Mouse (Mus musculus) forebrain, embryonic 14.5 days (tissue): ENCODE results near the gene Igsf6. TPM values are rescaled to one million over a fixed set of nuclear protein-coding genes. Genes with fewer than 3 reads are reported as not detected.
A peak's percentile ranks its signal among the peaks of the same experiment; 100 is the strongest.
"Not testable (repeated sequence)": the region's sequence is repeated elsewhere in the genome, so short reads cannot be mapped to it uniquely, and the experiment has no call there.

Experiments used
- ATAC-seq: fragments of 200-750 bp; cut with Nextera tagmentation; 2 replicates; pipeline ENCODE4 v1.8.0; 2017; ENCODE audit warnings: mild to moderate bottlenecking, moderate library complexity
- DNase-seq: peaks from one replicate; pipeline ENCODE4 v3.0.0-alpha.2; 2015; ENCODE audit warnings: low spot score
- H3K27ac ChIP-seq: fragments of 300-500 bp; sonication (generic); 2 replicates; pipeline ENCODE4 v1.5.1; 2014; ENCODE audit warnings: low read depth, mild to moderate bottlenecking, control low read depth, low read length, moderate library complexity
- H3K27me3 ChIP-seq: fragments of 300-500 bp; sonication (generic); replicated peaks from 2 replicates; pipeline ENCODE4 v1.6.1; 2014; ENCODE audit warnings: low read length, control low read depth, mixed read lengths; ENCODE audit not compliant: control insufficient read depth, insufficient read depth
- H3K36me3 ChIP-seq: fragments of 300-500 bp; sonication (generic); 2 replicates; pipeline ENCODE4 v1.6.1; 2014; ENCODE audit warnings: low read length, control low read depth; ENCODE audit not compliant: control insufficient read depth, insufficient read depth
- H3K4me1 ChIP-seq: fragments of 300-500 bp; sonication (generic); 2 replicates; pipeline ENCODE4 v1.6.1; 2014; ENCODE audit warnings: antibody characterized with exemption, low read length, control low read depth; ENCODE audit not compliant: control insufficient read depth, insufficient read depth
- H3K4me2 ChIP-seq: fragments of 300-500 bp; sonication (generic); 2 replicates; pipeline ENCODE4 v1.6.1; 2014; ENCODE audit warnings: mild to moderate bottlenecking, control low read depth, low read length
- H3K4me3 ChIP-seq: fragments of 300-500 bp; sonication (generic); 2 replicates; pipeline ENCODE4 v1.5.1; 2014; ENCODE audit warnings: low read depth, low read length, control low read depth
- H3K9ac ChIP-seq: fragments of 300-500 bp; sonication (generic); 2 replicates; pipeline ENCODE4 v1.6.1; 2014; ENCODE audit warnings: mild to moderate bottlenecking, low read length, control low read depth, moderate library complexity
- H3K9me3 ChIP-seq: fragments of 300-500 bp; sonication (generic); replicated peaks from 2 replicates; pipeline ENCODE4 v1.6.1; 2016; ENCODE audit warnings: low read length, control low read depth, mixed read lengths; ENCODE audit not compliant: control insufficient read depth
- WGBS: fragments of 180-500 bp; shearing (Covaris S2); extraction: QIAGEN DNeasy Blood & Tissue Kit; methylation state at CpG from one replicate; pipeline ENCODE4 v1.1.7; 2014; 5-methylcytosine and 5-hydroxymethylcytosine counted together
- polyA plus RNA-seq: library from polyadenylated mRNA; unstranded; fragments of >200 nt; fragmentation: Nextera tagmentation; extraction: Ambion mirVana; gene quantifications from 2 replicates; pipeline ENCODE4 v1.2.1, GENCODE M21; 2014

The Igsf6 gene
- polyA plus RNA-seq, 1 experiment from 2014 or later, result 0.61 TPM

DNA sequence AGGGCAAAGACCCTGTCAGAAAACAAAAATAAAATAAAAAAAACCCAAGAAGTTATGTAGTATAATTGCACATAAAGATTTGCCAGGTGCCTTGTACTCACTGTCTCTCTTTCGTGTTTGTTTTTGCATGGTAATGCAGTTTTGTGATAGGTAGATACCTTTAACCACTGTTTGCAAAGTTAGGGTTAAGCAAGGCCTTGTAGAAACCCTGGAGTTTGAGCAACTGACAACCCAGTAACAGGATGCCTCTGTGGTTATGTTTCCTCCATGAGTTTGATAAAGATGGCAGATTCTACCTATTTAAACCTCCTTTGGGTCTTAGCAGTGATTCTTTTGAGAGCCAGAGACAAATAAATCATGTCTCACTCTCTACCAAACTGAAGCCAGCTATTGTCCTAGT, 30.9 kb downstream of the Igsf6 start:
- no peak overlapping the region for H3K9ac ChIP-seq
- H3K9me3 ChIP-seq, result no peaks in the 10 kb centered on the region
- 0 out of 2 replicates have a peak, but pooled peaks cover 2% of the 10 kb centered on the region for H3K36me3 ChIP-seq
- no peak overlapping the region for H3K4me2 ChIP-seq
- 98% methylated on average over 1 of the region's 1 CpGs for WGBS
- no peak overlapping the region for H3K4me3 ChIP-seq
- no peaks in the 10 kb centered on the region for H3K27me3 ChIP-seq
- no peaks in the 10 kb centered on the region for H3K4me1 ChIP-seq
- ATAC-seq, result no peak
- H3K27ac ChIP-seq, result no peak overlapping the region
- DNase-seq, result no peak

DNA sequence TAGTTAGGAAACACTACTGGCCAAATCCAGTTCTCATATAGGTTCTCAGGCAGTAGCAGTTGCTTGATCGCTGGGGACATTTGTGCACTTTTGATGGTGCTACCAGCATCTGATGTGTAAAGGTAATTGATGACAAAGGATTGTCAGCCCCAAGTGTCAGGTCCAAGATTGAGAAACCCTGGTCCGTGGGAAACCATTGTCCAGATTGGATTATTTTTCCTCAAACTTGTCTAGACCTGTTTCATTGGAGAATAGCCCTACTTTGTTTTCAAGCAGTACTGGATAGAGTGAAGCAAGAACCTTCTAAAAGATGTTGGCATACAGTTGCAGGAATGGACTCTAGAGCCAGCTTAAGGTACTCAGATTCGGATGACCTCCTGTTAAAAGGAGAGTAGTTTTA, 31.4 kb downstream of the Igsf6 start:
- no peak overlapping the region for H3K9ac ChIP-seq
- H3K4me2 ChIP-seq, result no peak overlapping the region
- H3K36me3 ChIP-seq, result no peaks in the 10 kb centered on the region
- no peak for DNase-seq
- no peaks in the 10 kb centered on the region for H3K27me3 ChIP-seq
- H3K4me1 ChIP-seq, result no peaks in the 10 kb centered on the region
- no peak for ATAC-seq
- H3K4me3 ChIP-seq, result no peak overlapping the region
- 88% methylated on average over 3 of the region's 3 CpGs for WGBS
- no peak overlapping the region for H3K27ac ChIP-seq
- no peaks in the 10 kb centered on the region for H3K9me3 ChIP-seq

DNA sequence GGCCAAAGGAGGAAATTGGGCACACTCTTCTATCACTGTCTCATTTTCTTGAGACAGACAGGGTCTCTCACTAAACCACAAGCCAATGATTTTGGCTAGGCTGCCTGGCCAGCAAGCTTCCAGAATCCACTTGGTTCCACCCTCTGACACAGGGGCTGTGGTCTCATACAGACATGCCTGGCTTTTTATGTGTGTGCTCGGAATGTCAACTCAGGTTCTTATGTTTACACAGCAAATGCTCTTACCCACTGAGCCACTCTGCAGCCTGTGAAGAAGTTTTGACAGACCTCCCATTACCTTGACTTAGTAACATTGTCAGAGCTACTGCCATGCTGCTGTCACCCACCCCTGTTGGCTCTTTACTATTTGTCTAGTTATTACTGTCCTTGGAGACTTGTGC, 32.4 kb downstream of the Igsf6 start:
- no peak for DNase-seq
- 85% methylated on average over 1 of the region's 1 CpGs for WGBS
- no peaks in the 10 kb centered on the region for H3K27me3 ChIP-seq

DNA sequence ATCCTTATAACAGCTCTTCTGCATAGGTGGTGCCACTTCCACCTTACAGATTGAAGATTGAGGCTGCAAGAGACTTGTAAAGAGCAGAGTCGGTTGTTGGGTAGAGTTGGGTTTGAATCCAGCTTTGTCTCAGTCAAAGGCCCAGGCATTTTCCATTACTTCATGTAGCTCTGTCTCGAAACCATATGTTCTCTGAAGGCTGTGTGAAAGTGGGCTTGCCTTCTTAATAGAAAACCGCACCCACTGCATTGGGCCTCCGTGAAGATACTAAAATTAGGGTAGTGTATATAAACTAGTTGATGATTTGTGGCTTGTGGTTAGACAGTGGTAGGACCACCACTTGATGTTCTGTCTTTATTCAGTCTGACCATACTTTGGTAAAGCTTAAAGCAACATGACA, 33.8 kb downstream of the Igsf6 start:
- WGBS, result 86% methylated on average over 4 of the region's 4 CpGs
- no peak overlapping the region for H3K9ac ChIP-seq
- no peaks in the 10 kb centered on the region for H3K9me3 ChIP-seq
- no peak overlapping the region for H3K27ac ChIP-seq
- ATAC-seq, result no peak
- H3K4me3 ChIP-seq, result no peak overlapping the region
- H3K4me2 ChIP-seq, result no peak overlapping the region
- no peaks in the 10 kb centered on the region for H3K36me3 ChIP-seq
- peaks cover 16% of the 10 kb centered on the region for H3K4me1 ChIP-seq
- no peak for DNase-seq
- H3K27me3 ChIP-seq, result no peaks in the 10 kb centered on the region

More for the DNA sequence above, 32.4 kb downstream of the Igsf6 start:
- Histone ChIP-seq H3K4me1 (peaks cover 4% of the 10 kb centered on the region; the same call in 1 of the 2 replicates), H3K4me3 (no peak overlapping the region), H3K27ac (no peak overlapping the region), H3K9me3 (no peaks in the 10 kb centered on the region), H3K36me3 (no peaks in the 10 kb centered on the region), H3K4me2 (no peak overlapping the region), H3K9ac (no peak overlapping the region)
- no peak for ATAC-seq

DNA sequence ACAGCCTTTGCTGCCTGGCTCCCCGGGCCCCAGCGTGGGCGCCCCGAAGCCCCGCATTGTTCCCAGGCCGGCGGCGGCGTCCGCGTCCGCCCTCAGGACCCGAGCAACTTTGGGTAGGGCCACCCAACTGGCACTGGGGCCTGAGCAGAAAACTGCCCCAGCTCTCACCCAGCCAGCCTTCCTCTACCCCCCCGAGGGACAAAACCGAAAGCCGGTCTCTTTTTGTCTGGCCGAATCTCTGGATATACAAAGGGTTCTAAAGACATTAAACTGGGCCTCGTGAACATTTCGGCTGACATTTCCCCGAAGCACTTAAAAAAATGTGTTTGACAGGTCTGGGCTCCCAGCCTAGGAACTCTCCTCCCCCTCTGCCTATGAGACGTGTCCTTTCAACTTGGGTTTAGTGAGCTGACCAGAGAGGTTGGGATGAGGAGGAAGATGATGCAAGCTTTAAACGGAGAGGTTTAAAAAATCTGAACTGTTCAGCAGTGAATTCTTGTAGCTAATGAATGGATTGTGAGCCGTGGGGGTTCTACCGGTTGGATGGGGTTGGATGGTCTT, 39.1 kb downstream of the Igsf6 start:
- Histone ChIP-seq H3K9me3 (no peaks in the 10 kb centered on the region), H3K27ac (peak overlapping the region; percentile 98), H3K4me3 (peak overlapping the region; percentile 94), H3K36me3 (no peaks in the 10 kb centered on the region), H3K9ac (peak overlapping the region; percentile 99), H3K4me1 (peaks cover 19% of the 10 kb centered on the region), H3K27me3 (no peaks in the 10 kb centered on the region), H3K4me2 (peak overlapping the region; percentile 71)
- peak; percentile 71 for DNase-seq
- ATAC-seq, result peak; percentile 45
- WGBS, result under 1% methylated on average over 24 of the region's 24 CpGs

DNA sequence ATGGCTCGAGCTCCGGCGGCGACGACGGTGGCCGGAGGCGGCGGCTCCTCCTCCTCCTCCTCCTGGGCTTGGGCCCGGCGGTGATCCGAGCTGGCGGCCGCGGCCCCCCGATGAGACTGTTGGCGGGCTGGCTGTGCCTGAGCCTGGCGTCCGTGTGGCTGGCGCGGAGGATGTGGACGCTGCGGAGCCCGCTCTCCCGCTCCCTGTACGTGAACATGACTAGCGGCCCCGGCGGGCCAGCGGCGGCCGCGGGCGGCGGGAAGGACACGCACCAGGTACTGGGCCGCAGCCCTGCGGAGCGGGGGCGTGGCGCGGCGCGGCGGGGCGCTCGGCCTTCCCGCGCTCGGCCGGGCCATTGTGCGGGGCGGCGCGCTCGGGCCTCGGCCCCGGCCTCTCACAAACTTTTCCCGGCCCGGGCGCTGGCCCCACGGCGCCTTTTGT, 39.7 kb downstream of the Igsf6 start:
- no peaks in the 10 kb centered on the region for H3K36me3 ChIP-seq
- ATAC-seq (peak; percentile 79), DNase-seq (no peak)
- H3K4me1 ChIP-seq, result peaks cover 19% of the 10 kb centered on the region
- peak overlapping the region; percentile 71 for H3K4me2 ChIP-seq
- H3K27me3 ChIP-seq, result no peaks in the 10 kb centered on the region
- H3K9ac ChIP-seq, result peak overlapping the region; percentile 99
- peak overlapping the region; percentile 98 for H3K27ac ChIP-seq
- under 1% methylated on average over 52 of the region's 63 CpGs for WGBS
- H3K9me3 ChIP-seq, result no peaks in the 10 kb centered on the region
- H3K4me3 ChIP-seq, result peak overlapping the region; percentile 94

DNA sequence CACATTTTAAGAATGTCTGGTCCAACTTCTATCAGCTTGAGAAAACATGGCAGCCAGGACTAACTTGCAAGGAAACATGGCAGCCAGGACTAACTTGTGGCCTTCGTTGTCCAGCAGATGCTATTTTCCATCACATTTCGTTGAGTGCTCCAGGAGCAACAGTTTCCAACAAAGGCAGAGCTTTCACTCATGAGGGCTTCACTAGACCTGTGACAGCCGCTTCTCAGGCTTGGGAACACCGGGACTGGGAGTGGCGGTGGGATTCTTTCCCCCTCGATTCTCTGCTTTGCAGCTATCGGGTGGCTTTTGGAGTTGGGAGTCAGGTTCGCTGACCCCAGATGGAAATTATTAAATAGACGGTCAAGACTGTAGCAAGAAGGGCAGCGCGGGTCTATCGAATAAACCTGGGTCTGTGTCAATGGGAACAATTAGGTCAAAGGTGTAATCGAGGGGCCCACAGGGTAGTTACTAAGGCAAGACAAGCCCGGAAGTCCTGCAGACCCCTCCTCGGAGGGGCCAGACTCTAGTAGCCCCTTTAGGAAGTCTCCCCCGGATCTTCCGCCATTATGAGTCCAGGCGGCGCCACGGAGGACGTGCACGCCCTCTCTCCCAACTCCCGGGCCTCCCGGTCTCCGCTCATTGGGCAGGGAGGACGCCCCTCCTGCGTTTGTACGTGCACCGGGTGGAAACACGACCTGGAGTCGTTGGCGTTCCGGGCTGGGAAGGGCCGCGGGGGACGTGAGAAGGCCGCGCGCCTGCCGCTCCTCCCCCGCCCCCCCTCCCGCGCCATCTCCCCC, 40.3 kb downstream of the Igsf6 start, which contains the start of gene Mettl9:
Gene Mettl9 (plus strand): TSS at position 590 of the 797 bp plus-strand sequence.
- Histone ChIP-seq H3K4me3 (peak within 1 kb of the TSS; percentile 94), H3K4me1 (peaks cover 19% of the 10 kb centered on the region), H3K9ac (peak within 1 kb of the TSS; percentile 99), H3K9me3 (no peaks in the 10 kb centered on the region), H3K4me2 (peak within 1 kb of the TSS; percentile 71), H3K27me3 (no peaks in the 10 kb centered on the region), H3K27ac (peak within 1 kb of the TSS; percentile 98), H3K36me3 (no peaks in the 10 kb centered on the region)
- WGBS, result 2% methylated on average over 41 of the region's 43 CpGs
- DNase-seq (peak; percentile 98), ATAC-seq (peak; percentile 97)

DNA sequence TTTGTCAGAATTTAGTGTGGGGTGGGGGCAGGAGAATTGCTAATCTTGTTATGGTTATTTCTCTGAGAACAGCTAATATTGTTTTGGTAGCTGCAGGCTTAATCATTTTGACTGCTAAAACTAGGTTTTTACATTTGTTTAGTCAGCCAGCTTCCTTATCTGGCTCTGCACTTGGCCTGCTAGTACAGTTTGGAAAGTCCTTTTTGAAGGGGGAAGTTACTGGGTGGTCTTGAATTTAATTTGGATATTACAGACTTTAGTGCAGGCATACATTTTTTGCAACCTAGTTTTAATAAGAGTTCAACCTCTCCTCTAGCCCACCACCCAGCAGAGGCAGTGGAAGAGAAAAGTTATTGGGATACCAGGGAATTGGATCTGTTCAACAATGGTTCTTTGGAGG, 44.4 kb downstream of the Igsf6 start:
- not testable (repeated sequence) for H3K27ac ChIP-seq, H3K4me2 ChIP-seq, H3K4me1 ChIP-seq, H3K9me3 ChIP-seq, H3K9ac ChIP-seq, ATAC-seq, H3K36me3 ChIP-seq, DNase-seq, H3K27me3 ChIP-seq, H3K4me3 ChIP-seq

DNA sequence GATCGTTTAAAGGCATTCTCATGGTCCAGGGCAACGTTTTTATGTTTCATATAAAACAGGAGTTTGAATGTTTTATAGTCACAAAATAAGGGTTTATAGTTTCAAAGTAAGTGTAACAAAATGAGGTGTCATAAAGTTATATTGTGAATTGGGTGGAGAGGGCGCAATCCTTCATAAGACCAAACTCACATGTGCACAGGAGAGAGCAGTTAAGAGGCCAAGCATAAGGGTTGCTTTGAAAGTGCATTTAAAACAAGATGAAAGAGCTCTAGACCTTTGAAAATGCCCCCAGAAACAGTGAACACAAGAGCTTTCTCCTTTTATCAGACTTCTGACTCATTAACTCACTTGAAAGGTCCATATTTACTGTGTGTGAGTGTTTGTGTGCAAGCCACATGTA, 48.1 kb downstream of the Igsf6 start:
- H3K9ac ChIP-seq, result no peak overlapping the region
- no peak overlapping the region for H3K27ac ChIP-seq
- no peak overlapping the region for H3K4me2 ChIP-seq
- H3K36me3 ChIP-seq, result no peaks in the 10 kb centered on the region
- no peak overlapping the region for H3K4me3 ChIP-seq
- ATAC-seq, result no peak
- no peak for DNase-seq
- no peaks in the 10 kb centered on the region; the same call in 1 of the 2 replicates for H3K27me3 ChIP-seq
- 63% methylated on average over 3 of the region's 3 CpGs for WGBS
- no peaks in the 10 kb centered on the region for H3K9me3 ChIP-seq
- no peaks in the 10 kb centered on the region for H3K4me1 ChIP-seq
